Mouse (Mus musculus): Measurements from ENCODE around the gene B3gat1.

GRCm38 (mm10) chr9:26695178-26695577 is 38.4 kb upstream of the B3gat1 start:
- TF ChIP-seq GATA1 (IDR thresholded peaks at IDR 0.05; ENCODE audit: borderline replicate concordance, low read length) (no peak), FLI1 (IDR thresholded peaks at IDR 0.05; ENCODE audit: low read length) (no peak)

All from megakaryocyte, embryonic 14.5 days (primary cell).